Mouse (Mus musculus): ENCODE data around the gene Rfx4. TPM values are rescaled to one million over a fixed set of nuclear protein-coding genes. Genes with fewer than 3 reads are reported as not detected.

Rfx4 gene
- total RNA-seq, 2 experiments from 2014 or later, result 0.16 TPM; not detected in 1

- no peak for DNase-seq (ENCODE audit: low spot score in 2 of 2)
These were observed 2.3 kb downstream of the Rfx4 start for GRCm38 (mm10) chr10:84758200-84758468.

- DNase-seq (ENCODE audit: low spot score in 2 of 2), result no peak
These were observed 2.9 kb downstream of the Rfx4 start for GRCm38 (mm10) chr10:84758483-84759431.

DNA sequence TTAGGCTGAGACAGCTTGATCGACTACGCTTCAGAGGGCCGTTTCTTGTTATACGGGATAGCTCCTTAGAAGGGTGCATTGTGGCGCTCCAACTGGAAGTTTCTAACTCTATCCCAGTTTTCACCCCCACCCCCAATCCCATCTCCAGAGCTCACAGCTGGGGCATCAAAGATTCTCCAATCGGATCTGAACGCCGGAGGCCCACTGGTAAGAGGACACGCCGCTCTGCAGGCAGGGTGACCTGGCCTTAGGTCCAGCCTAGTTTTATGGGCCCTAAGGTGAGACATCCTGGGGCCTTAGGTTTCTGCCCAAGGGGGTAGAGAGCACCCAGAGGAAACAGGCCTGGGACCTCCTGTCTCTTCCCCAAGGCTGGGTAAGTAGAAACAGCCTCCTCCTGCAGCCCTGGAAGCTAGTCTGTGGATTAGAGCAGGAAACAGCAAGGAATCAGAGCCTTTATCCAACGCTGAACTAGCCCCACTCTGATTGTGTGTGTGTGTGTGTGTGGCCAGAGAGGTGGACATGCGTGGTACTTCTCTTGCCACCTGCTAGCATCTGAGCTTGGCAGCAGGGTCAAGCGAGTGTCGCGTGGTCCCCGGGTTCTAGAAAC lies 3.8 kb downstream of the Rfx4 start:
- no peak for DNase-seq (ENCODE audit: low spot score in 2 of 2)

DNA sequence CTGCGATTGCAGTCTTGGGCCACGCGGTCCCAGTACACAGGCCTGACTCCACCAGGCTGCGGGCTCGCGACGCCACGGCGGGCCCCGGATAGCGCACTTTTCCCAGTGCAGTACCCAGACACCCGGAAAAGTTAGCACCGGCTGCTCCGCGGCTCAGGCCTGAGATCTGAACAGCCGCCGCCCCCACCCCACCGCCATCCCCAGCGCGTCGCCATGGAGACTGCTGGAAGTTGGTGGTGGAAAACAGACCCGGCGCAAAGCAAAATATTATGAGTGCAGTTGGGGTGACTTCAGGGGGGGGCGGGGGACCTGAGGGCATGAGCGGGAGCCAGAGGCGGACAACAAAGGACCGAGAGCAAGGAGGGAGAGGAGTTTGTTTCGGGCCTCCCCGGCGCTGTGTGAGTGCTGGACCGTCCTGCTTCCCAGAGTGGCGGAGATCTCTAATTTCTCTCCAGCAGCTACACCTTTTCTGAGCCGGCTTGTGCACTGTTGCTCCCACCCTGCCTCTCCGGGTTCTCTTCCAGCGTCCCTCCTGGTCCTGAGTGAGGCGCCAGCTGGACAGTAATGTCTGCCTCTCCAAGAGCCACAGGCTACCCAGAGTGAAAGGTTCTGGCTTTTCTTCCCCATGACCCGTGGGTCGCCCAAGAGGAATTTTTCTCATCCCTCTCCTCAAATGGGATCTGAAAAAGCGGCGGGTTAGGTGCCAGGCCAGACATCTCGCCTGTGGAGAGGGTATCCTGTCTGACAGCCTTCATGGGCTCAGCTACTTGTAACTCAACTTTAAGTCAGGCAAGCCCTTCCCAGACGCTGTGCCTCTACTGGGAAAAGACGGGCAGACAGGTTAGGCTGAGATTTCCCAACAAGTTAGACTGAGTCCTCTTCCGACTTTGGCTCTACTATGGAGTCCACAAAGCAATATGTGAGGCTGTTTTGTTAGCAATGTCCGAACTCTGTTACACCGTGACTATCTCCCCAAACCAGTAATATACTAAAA lies 4.6 kb downstream of the Rfx4 start:
- DNase-seq (ENCODE audit: low spot score in 2 of 2), result no peak

- DNase-seq (ENCODE audit: low spot score in 2 of 2), result no peak
These were observed 12.9 kb downstream of the Rfx4 start for GRCm38 (mm10) chr10:84768766-84769165.

- DNase-seq (ENCODE audit: low spot score in 2 of 2), result no peak
These were observed 16.7 kb downstream of the Rfx4 start for GRCm38 (mm10) chr10:84772380-84773130.

GRCm38 (mm10) chr10:84773889-84774288 lies 18.0 kb downstream of the Rfx4 start:
- no peak for DNase-seq (ENCODE audit: low spot score in 2 of 2)

GRCm38 (mm10) chr10:84774573-84774972 lies 18.7 kb downstream of the Rfx4 start:
- DNase-seq (ENCODE audit: low spot score in 2 of 2), result peak in 1 of 2 experiments; percentile 31

- no peak for DNase-seq (ENCODE audit: low spot score in 2 of 2)
These were observed 21.2 kb downstream of the Rfx4 start for GRCm38 (mm10) chr10:84777109-84777508.

DNA sequence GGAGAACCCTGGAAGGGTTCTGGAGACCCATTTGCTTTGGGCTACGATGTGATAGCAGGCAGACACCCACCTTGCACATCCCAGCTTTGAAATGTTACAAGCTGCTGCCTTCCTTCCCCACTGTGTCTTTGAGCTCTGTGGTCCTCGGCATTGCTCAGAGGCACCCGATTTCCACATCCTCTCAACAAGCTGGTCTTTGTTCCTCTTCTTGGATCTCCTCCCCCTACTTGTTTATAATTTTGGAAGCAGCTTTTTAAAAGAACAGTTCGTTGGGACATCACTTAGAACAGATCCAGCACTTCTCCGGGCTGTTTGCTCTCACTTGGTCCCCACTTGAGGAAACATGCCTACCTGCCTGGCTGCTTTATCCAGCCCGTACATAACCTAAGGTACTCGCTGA lies 22.1 kb downstream of the Rfx4 start:
- DNase-seq (ENCODE audit: low spot score in 2 of 2), result no peak

- no peak for DNase-seq (ENCODE audit: low spot score in 2 of 2)
These were observed 25.0 kb downstream of the Rfx4 start for GRCm38 (mm10) chr10:84780828-84781227.

GRCm38 (mm10) chr10:84785339-84785738 lies 29.5 kb downstream of the Rfx4 start:
- DNase-seq (ENCODE audit: low spot score in 2 of 2), result no peak

DNA sequence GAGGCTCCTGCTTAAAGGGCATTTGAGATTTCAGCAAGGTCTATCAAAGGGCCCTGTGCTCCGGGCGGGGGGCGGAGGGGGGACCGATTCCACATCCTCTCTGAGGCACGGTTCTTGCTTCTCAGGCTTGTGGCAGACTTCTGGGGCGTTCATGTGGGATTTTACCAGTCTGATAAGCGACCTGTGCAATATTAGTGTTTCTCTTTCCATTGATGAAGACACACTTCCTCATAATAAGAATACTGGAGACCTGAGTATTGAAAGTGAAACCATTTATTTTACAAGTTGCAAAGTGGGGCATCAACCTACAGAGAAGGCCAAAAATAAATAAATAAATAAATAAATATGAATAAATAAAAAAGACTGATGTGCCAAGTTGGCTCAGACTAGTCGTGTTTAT lies 34.5 kb downstream of the Rfx4 start:
- no peak for DNase-seq (ENCODE audit: low spot score in 2 of 2)

DNA sequence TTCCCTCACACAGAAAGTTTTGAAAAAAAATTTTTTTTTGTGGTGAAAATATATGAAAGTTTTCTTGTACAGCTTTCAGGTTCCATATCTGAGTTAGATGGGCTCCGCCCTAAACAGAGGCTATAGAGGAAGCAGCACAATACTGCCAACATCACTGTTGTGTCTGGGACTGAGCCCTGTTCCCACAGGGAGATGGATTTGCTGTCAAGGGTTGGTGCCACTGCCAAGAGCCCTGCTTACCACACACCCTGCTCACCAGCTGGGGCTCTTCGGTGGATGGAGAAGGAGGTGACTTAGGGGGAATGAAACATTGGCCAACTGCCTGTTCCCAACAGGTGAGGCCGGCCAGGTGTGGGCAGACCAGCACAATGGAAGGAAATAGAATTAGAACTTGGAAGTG lies 35.3 kb downstream of the Rfx4 start:
- DNase-seq (ENCODE audit: low spot score in 2 of 2), result no peak

DNA sequence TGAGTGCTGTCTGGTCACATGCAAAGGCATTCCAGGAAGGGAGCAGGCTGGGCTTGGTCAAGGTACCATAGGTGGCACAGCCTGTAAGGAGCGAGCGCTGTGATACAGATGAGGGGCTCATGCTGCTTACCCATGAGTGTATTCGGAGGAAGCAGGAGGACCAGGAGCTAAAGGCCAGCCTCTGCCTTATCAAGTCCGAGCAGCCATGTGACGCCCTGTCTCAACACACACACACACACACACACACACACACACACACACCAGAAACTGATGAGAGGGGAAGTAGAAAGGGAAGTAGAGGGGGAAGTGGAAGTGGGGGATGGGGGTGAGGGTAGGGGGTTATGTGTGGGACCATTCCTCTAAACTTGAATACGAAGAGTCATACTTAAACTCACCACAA lies 45.7 kb downstream of the Rfx4 start:
- no peak for DNase-seq (ENCODE audit: low spot score in 2 of 2)

- no peak for DNase-seq (ENCODE audit: low spot score in 2 of 2)
These were observed 47.5 kb downstream of the Rfx4 start for GRCm38 (mm10) chr10:84803216-84803844.

- no peak for DNase-seq (ENCODE audit: low spot score in 2 of 2)
These were observed 49.7 kb downstream of the Rfx4 start for GRCm38 (mm10) chr10:84805576-84805975.

- DNase-seq (ENCODE audit: low spot score in 2 of 2), result no peak
These were observed 51.3 kb downstream of the Rfx4 start for GRCm38 (mm10) chr10:84807206-84807605.

GRCm38 (mm10) chr10:84810030-84810849 lies 54.4 kb downstream of the Rfx4 start:
- DNase-seq (ENCODE audit: low spot score in 2 of 2), result no peak
